Mouse (Mus musculus): ENCODE results near the gene Tspyl1.

Tspyl1 gene

GRCm38 (mm10) chr10:34297980-34298753, 16.2 kb downstream of the Tspyl1 start:
- DNase-seq (ENCODE audit: low spot score in 2 of 2): no peak

GRCm38 (mm10) chr10:34300368-34300767, 18.4 kb downstream of the Tspyl1 start:
- DNase-seq (ENCODE audit: low spot score in 2 of 2): no peak

- DNase-seq (ENCODE audit: low spot score in 2 of 2): no peak
Observed at GRCm38 (mm10) chr10:34307070-34307469, 25.1 kb downstream of the Tspyl1 start.

- DNase-seq (ENCODE audit: low spot score in 2 of 2): no peak
Observed at GRCm38 (mm10) chr10:34309915-34310685, 28.1 kb downstream of the Tspyl1 start.

GRCm38 (mm10) chr10:34312536-34312935, 30.5 kb downstream of the Tspyl1 start:
- DNase-seq (ENCODE audit: low spot score in 2 of 2): no peak

- peak; percentile 29 to 56 for DNase-seq (ENCODE audit: low spot score in 2 of 2)
Observed at GRCm38 (mm10) chr10:34316571-34317216, 34.7 kb downstream of the Tspyl1 start.

- DNase-seq (ENCODE audit: low spot score in 2 of 2): no peak
Observed at GRCm38 (mm10) chr10:34317217-34317606, 35.2 kb downstream of the Tspyl1 start.

GRCm38 (mm10) chr10:34320809-34321208, 38.8 kb downstream of the Tspyl1 start:
- no peak for DNase-seq (ENCODE audit: low spot score in 2 of 2)

- no peak for DNase-seq (ENCODE audit: low spot score in 2 of 2)
Observed at GRCm38 (mm10) chr10:34326701-34327100, 44.7 kb downstream of the Tspyl1 start.

- DNase-seq (ENCODE audit: low spot score in 2 of 2): no peak
Observed at GRCm38 (mm10) chr10:34327144-34327543, 45.2 kb downstream of the Tspyl1 start.

- DNase-seq (ENCODE audit: low spot score in 2 of 2): peak; percentile 9 to 31
Observed at GRCm38 (mm10) chr10:34328310-34328709, 46.3 kb downstream of the Tspyl1 start.
